Mouse (Mus musculus) CH12.LX (cell line): ENCODE measurements around the gene Creg2.

ENCODE experiments used
- BHLHE40 ChIP-seq: IDR thresholded peaks from 2 replicates; pipeline ENCODE4 v1.6.1; 2011; ENCODE audit warnings: mild to moderate bottlenecking, low read depth, low read length, improper control_type of control experiment
- CTCF ChIP-seq, 2 experiments: IDR thresholded peaks in 1 of 2; conservative IDR thresholded peaks in 1 of 2; 2 replicates each; pipeline ENCODE4 v1.5.1; 2011 to 2012; ENCODE audit warnings: low read depth in 2 of 2, low read length in 2 of 2, improper control_type of control experiment in 1 of 2, inconsistent platforms in 1 of 2, mild to moderate bottlenecking in 1 of 2, moderate library complexity in 1 of 2
- KAT2A ChIP-seq: IDR thresholded peaks from 2 replicates; pipeline ENCODE4 v1.6.1; 2012; ENCODE audit warnings: low read length, improper control_type of control experiment, inconsistent platforms; ENCODE audit not compliant: insufficient replicate concordance
- MAX ChIP-seq: IDR thresholded peaks from 2 replicates; pipeline ENCODE4 v1.6.1; 2011; ENCODE audit warnings: low read length, improper control_type of control experiment
- POLR2A ChIP-seq: IDR thresholded peaks from 2 replicates; pipeline ENCODE4 v1.6.1; 2011; ENCODE audit warnings: low read depth, mild to moderate bottlenecking, improper control_type of control experiment, low read length
- USF1 ChIP-seq: IDR thresholded peaks from 2 replicates; pipeline ENCODE4 v1.6.1; 2014; ENCODE audit warnings: low read depth, mild to moderate bottlenecking, inconsistent platforms, low read length, improper control_type of control experiment
- ZC3H11A ChIP-seq: IDR thresholded peaks from 2 replicates; pipeline ENCODE4 v1.6.1; 2012; ENCODE audit warnings: low read depth, mild to moderate bottlenecking, inconsistent platforms, low read length, improper control_type of control experiment

DNA sequence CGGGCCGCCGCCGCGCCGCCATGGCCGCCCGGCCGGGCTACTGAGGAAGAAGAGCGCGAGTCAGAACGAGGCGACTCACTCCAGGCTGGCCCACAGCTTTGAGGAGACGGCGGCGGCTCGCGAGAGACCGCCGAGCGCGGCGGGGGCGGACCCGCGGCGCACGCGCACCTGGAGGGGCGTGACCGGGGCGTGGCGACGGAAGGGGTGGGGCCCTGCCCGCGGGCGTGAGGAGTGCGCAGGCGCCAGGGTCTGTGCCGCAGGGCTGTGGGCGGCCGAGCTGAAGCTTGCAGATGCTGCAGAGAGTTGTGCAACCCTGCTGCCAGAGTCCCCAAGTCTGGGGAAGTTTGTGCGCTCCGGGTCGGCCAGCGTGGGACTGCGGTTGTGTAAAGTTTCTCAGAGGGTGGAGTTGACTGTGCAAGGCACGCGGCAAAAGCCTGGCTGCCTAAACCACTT is 74.0 kb downstream of the Creg2 start, which contains the start of gene Rnf149:
- TF ChIP-seq CTCF (conservative IDR thresholded peaks at IDR 0.05 in 1 of 2, IDR thresholded peaks at IDR 0.05 in 1 of 2; ENCODE audit: low read depth in 2 of 2, low read length in 2 of 2): no peak
- TF ChIP-seq ZC3H11A: no peak
- TF ChIP-seq POLR2A: peak; percentile 96
- peak; percentile 76 for TF ChIP-seq BHLHE40
- no peak for TF ChIP-seq MAX
- peak; percentile 50; the same call in 1 of the 2 replicates for TF ChIP-seq KAT2A
- TF ChIP-seq USF1: no peak
